Mouse (Mus musculus): Measurements from ENCODE around the gene Dlx4. TPM values are rescaled to one million over a fixed set of nuclear protein-coding genes. Genes with fewer than 3 reads are reported as not detected.

Dlx4 gene
- total RNA-seq, 2 experiments from 2014 or later: not detected

DNA sequence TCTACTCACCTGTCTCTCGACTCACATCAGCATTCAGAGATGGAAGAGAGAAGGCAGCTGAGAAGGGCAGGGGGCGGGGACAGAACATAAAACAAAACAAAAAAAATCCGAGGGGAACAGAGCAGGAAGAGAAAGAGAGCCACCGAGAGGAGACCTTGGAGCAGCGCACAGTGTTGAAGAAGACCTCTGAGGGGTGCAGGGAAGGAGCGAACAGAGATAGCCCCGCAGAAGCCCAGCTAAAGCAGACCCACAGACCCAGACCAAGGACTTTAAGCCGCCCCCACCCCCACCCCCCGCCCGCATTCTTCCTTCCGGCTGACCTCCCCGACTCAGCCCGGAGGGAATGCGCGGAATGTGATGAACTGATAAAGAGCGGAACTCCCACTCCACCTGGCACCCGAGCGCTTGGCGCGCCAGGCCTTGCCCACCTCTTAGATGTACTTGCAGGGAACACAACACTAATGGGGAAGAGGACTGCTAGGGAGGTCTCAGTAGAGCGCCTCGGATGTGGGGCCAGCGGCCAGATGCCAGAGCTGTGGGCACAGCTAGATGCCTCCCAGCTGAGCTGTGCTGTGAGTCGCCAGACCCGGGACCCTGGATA, 40.7 kb downstream of the Dlx4 start:
- no peak for ATAC-seq (ENCODE audit: poor library complexity, severe bottlenecking)

GRCm38 (mm10) chr11:95104266-95104665, 41.8 kb downstream of the Dlx4 start:
- no peak for ATAC-seq (ENCODE audit: poor library complexity, severe bottlenecking)

DNA sequence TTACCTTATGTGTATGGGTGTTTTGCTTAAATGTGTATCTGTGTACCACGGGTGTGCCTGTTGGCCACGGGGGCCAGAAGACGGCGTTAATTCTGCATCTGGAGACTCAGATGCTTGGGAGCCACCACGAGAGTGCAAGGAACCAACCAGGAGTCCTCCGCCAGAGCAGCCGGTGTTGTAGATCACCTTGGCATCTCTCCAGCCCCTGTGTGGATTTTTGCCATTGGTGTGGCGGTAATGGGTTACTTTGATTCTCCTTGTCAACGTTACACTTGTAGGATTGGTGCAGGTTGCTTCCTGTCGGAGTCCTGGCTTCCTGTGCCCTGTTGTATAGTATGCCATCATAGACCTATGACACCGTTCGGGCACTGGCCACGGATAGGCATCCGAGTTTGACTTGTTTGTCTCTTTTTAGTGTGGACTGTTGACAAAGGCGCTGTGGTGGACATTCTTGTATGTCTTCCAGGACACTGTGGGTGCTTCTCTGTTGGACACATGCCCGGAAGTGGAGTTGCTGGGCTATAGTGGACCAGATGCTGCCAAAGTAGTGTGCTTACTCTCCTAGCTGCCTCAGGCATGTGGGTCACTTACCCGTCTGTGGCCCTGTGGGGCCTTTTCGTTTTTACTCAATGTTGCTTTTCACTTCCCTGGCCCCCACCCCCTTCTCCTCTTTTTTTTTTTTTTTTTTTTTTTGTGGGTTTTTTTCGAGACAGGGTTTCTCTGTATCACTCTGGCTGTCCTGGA, 43.7 kb downstream of the Dlx4 start:
- ATAC-seq (ENCODE audit: poor library complexity, severe bottlenecking): no peak

DNA sequence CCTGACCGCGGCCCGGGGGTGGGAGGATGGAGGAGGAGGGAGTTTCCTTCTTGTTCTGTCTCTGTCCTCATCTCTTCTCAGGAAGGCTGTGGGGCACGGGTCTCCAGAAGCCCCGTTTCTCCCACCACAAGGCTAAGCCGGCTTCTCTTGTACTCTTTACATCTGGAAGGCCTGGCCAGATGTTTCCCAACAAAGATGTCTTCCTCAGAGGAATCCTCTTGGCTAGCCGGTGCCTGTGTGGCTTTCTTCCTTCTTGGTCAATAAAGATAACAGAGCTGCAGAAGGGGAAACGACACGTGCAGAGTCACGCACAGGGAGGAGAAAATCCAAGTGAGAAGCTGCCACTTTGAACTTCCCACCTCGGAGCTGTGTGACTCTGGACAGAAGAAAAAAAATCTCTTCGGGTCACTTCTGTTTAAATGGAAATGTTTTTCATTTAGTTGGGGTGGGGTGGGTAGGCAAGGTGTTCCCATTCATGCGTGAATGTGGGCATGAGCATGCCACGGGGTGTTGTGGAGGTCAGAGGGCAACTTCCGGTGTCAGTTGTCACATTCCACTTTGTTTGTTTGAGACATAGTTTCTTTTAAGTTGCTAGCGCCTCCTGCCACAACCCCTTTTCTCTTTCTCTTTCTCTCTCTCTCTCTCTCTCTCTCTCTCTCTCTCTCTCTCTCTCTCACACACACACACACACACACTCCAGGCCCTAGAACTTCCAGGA, 44.8 kb downstream of the Dlx4 start:
- no peak for ATAC-seq (ENCODE audit: poor library complexity, severe bottlenecking)

GRCm38 (mm10) chr11:95100393-95100792, 45.7 kb downstream of the Dlx4 start:
- no peak for ATAC-seq (ENCODE audit: poor library complexity, severe bottlenecking)

DNA sequence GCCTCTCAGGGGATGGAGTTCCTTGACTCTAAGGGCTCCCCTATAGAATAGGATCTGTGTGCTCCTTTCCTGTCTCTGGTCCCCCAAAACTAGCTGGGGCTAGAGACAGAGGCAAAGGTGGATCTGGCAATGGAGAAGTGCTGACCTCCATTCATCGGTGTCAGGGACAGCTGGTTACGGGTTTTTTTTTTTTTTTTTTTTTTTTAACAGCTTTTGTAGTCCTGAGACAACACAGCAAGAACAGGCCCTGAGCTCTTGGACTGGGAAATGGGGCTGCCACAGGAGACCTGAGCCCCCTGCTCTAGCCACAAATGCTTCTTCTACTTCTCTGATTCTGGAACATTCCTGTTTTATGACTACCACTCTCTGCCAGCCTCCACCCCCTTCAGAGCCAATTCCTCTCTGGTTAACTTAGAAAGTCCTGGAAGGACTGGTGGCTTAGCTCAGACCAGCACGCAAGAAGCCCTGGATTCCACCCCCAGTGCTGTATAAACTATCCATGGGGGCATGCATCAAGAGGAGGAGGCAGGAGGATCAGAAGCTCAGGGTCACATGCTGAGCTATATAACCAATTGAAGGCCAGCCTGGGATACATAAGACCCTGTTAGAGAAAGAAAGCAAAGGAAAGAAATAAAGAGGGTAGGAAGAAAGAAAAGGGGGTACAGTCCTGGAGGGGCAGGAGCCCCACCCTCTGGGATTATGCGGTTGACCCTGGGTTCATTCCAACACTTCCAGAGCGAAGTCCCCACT, 47.5 kb downstream of the Dlx4 start:
- ATAC-seq (ENCODE audit: poor library complexity, severe bottlenecking): no peak

- ATAC-seq (ENCODE audit: poor library complexity, severe bottlenecking): no peak
Observed at GRCm38 (mm10) chr11:95097889-95098288, 48.2 kb downstream of the Dlx4 start.

GRCm38 (mm10) chr11:95096608-95097373, 49.3 kb downstream of the Dlx4 start:
- ATAC-seq (ENCODE audit: poor library complexity, severe bottlenecking): no peak

DNA sequence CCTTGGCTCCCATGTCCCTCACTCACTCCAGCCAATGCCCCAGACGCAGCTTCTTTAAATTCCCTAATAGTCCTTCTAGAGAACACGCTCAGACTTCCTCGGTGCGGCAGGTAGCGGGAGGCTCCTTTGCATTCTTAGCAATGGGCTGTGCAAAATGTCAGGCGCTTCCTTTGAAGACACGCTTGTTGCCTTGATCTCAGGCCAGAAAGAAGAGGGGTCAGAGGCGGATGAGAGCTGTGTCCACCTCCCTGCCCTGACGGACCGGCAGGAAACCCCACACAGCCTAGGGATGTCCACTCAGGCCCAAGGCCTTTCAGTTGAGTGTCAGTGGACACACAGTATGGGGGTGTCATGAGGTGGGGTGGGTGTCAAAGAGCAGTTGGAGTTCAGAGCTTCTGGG, 50.5 kb downstream of the Dlx4 start:
- no peak for ATAC-seq (ENCODE audit: poor library complexity, severe bottlenecking)

- ATAC-seq (ENCODE audit: poor library complexity, severe bottlenecking): no peak
Observed at GRCm38 (mm10) chr11:95093077-95093476, 53.0 kb downstream of the Dlx4 start.

Other genes starting within 250 kb of the Dlx4 start
- 0.36 and 0.42 TPM in 2 replicates for gene Col1a1, start 210.0 kb downstream of the Dlx4 start, total RNA-seq (2015)
- gene Col1a1, start 210.0 kb downstream of the Dlx4 start, total RNA-seq (2017): 0.49 and 4.8 TPM in 2 replicates
- gene Hils1, start 178.7 kb downstream of the Dlx4 start, total RNA-seq (2015): not detected in 2 replicates
- gene Hils1, start 178.7 kb downstream of the Dlx4 start, total RNA-seq (2017): not detected in 2 replicates
- gene Sgca, start 169.9 kb downstream of the Dlx4 start, total RNA-seq (2015): not detected in 2 replicates
- not detected in 2 replicates for gene Sgca, start 169.9 kb downstream of the Dlx4 start, total RNA-seq (2017)
- gene Ppp1r9b, start 155.2 kb downstream of the Dlx4 start, total RNA-seq (2015): 73.7 and 76.7 TPM in 2 replicates
- gene Ppp1r9b, start 155.2 kb downstream of the Dlx4 start, total RNA-seq (2017): 155 and 158 TPM in 2 replicates
- 0.74 and 1.0 TPM in 2 replicates for gene Samd14, start 136.4 kb downstream of the Dlx4 start, total RNA-seq (2015)
- gene Samd14, start 136.4 kb downstream of the Dlx4 start, total RNA-seq (2017): 0.18 and 0.69 TPM in 2 replicates
- 4.5 and 6.3 TPM in 2 replicates for gene Pdk2, start 104.9 kb downstream of the Dlx4 start, total RNA-seq (2015)
- gene Pdk2, start 104.9 kb downstream of the Dlx4 start, total RNA-seq (2017): 0.73 and 1.7 TPM in 2 replicates
- 0.09 TPM in 1 of 2 replicates, not detected in the other for gene Itga3, start 69.5 kb downstream of the Dlx4 start, total RNA-seq (2015)
- gene Itga3, start 69.5 kb downstream of the Dlx4 start, total RNA-seq (2017): 0.24 TPM in 1 of 2 replicates, not detected in the other
- gene Dlx3, start 26.1 kb downstream of the Dlx4 start, total RNA-seq (2015): 0.04 TPM in 1 of 2 replicates, not detected in the other
- not detected in 2 replicates for gene Dlx3, start 26.1 kb downstream of the Dlx4 start, total RNA-seq (2017)
- not detected in 2 replicates for gene Tac4, start 115.3 kb upstream of the Dlx4 start, total RNA-seq (2015)
- 0.15 TPM in 1 of 2 replicates, not detected in the other for gene Tac4, start 115.3 kb upstream of the Dlx4 start, total RNA-seq (2017)
- gene Kat7, start 164.0 kb upstream of the Dlx4 start, total RNA-seq (2015): 78.8 and 84.7 TPM in 2 replicates
- 65.1 and 69.1 TPM in 2 replicates for gene Kat7, start 164.0 kb upstream of the Dlx4 start, total RNA-seq (2017)
- gene Fam117a, start 190.8 kb upstream of the Dlx4 start, total RNA-seq (2015): 62.5 and 73.3 TPM in 2 replicates
- gene Fam117a, start 190.8 kb upstream of the Dlx4 start, total RNA-seq (2017): 63.5 and 72.2 TPM in 2 replicates
- 44.9 and 59.7 TPM in 2 replicates for gene Slc35b1, start 238.4 kb upstream of the Dlx4 start, total RNA-seq (2015)
- 59.2 and 62.2 TPM in 2 replicates for gene Slc35b1, start 238.4 kb upstream of the Dlx4 start, total RNA-seq (2017)

Data from megakaryocyte, adult 5-6 weeks (primary cell).